Mouse (Mus musculus): ENCODE measurements at regions not wholly inside any gene's neighbourhood (a gene's known extent, or its start where the extent isn't known, plus 50 kb on each side); places are given as distances from the start of the nearest gene placed in this dataset.

- DNase-seq (ENCODE audit: low spot score), result no peak
- H3K4me2 ChIP-seq (ENCODE audit: low read length), result no peak overlapping the region
- 56% methylated on average over 4 of the region's 4 CpGs for WGBS
- no peak overlapping the region for H3K27ac ChIP-seq
- H3K9ac ChIP-seq (ENCODE audit: low read depth, low read length), result no peak overlapping the region
- no peaks in the 10 kb centered on the region for H3K27me3 ChIP-seq (ENCODE audit: insufficient read depth, low read length)
- H3K4me3 ChIP-seq (replicated peaks; ENCODE audit: low read depth, low read length), result no peak overlapping the region
- no peak for ATAC-seq (replicated peaks; ENCODE audit: low FRiP score, low read depth)
- no peaks in the 10 kb centered on the region for H3K9me3 ChIP-seq (replicated peaks; ENCODE audit: low read length)
- no peaks in the 10 kb centered on the region for H3K36me3 ChIP-seq (ENCODE audit: insufficient read depth, low read length)
- TF ChIP-seq CTCF (IDR thresholded peaks at IDR 0.05; ENCODE audit: low read depth), result no peak
- H3K4me1 ChIP-seq (replicated peaks; ENCODE audit: insufficient read depth, low read length), result no peaks in the 10 kb centered on the region
These were observed 500.9 kb upstream of the Cnksr2 start for GRCm38 (mm10) chrX:158544021-158544420.

- 85% methylated on average over 2 of the region's 2 CpGs for WGBS
- no peak for ATAC-seq (replicated peaks; ENCODE audit: low FRiP score, low read depth)
- Histone ChIP-seq H3K27me3 (ENCODE audit: insufficient read depth, low read length) (no peaks in the 10 kb centered on the region), H3K4me1 (replicated peaks; ENCODE audit: insufficient read depth, low read length) (no peaks in the 10 kb centered on the region), H3K4me3 (replicated peaks; ENCODE audit: low read depth, low read length) (no peak overlapping the region), H3K27ac (no peak overlapping the region), H3K36me3 (ENCODE audit: insufficient read depth, low read length) (no peaks in the 10 kb centered on the region), H3K4me2 (ENCODE audit: low read length) (no peak overlapping the region), H3K9ac (ENCODE audit: low read depth, low read length) (no peak overlapping the region), H3K9me3 (replicated peaks; ENCODE audit: low read length) (no peaks in the 10 kb centered on the region)
- no peak for DNase-seq (ENCODE audit: low spot score)
- TF ChIP-seq CTCF (IDR thresholded peaks at IDR 0.05; ENCODE audit: low read depth), result no peak
These were observed 534.8 kb upstream of the Cnksr2 start for GRCm38 (mm10) chrX:158577856-158578255.

DNA sequence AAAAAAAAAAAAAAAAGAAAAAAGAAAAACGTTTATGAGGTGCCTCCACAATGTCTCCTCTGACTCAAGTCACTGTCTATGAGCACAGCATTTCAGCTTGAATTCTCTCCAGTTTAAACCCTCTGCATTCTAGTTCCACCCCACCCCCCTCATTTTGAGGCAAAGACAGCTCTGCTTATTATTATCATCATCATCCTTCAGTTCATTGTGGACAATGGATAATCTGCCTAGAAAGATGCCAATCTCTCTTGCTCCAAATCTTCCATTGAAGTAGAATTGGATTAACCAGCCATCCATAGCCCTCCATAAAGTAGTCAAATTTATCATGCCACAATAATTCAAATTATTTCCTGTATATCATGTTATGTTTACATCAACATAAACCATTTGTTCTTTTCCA is 570.0 kb upstream of the Cnksr2 start:
- H3K27me3 ChIP-seq (ENCODE audit: insufficient read depth, low read length), result 0 out of 2 replicates have a peak, but pooled peaks cover 5% of the 10 kb centered on the region
- WGBS, result 7% methylated on average over 1 of the region's 1 CpGs

GRCm38 (mm10) chrX:158613607-158614006 is 570.5 kb upstream of the Cnksr2 start:
- Histone ChIP-seq H3K4me3 (replicated peaks; ENCODE audit: low read depth, low read length) (no peak overlapping the region), H3K4me2 (ENCODE audit: low read length) (no peak overlapping the region), H3K4me1 (replicated peaks; ENCODE audit: insufficient read depth, low read length) (no peaks in the 10 kb centered on the region), H3K9ac (ENCODE audit: low read depth, low read length) (no peak overlapping the region), H3K27me3 (ENCODE audit: insufficient read depth, low read length) (0 out of 2 replicates have a peak, but pooled peaks cover 5% of the 10 kb centered on the region), H3K9me3 (replicated peaks; ENCODE audit: low read length) (no peaks in the 10 kb centered on the region), H3K27ac (no peak overlapping the region), H3K36me3 (ENCODE audit: insufficient read depth, low read length) (no peaks in the 10 kb centered on the region)
- TF ChIP-seq CTCF (IDR thresholded peaks at IDR 0.05; ENCODE audit: low read depth), result peak; percentile 69
- 72% methylated on average over 2 of the region's 2 CpGs for WGBS
- no peak for ATAC-seq (replicated peaks; ENCODE audit: low FRiP score, low read depth)
- peak; percentile 9 for DNase-seq (ENCODE audit: low spot score)

More for the DNA sequence above, 570.0 kb upstream of the Cnksr2 start:
- H3K4me2 ChIP-seq (ENCODE audit: low read length), result no peak overlapping the region
- H3K9me3 ChIP-seq (replicated peaks; ENCODE audit: low read length), result no peaks in the 10 kb centered on the region
- no peaks in the 10 kb centered on the region for H3K36me3 ChIP-seq (ENCODE audit: insufficient read depth, low read length)
- H3K9ac ChIP-seq (ENCODE audit: low read depth, low read length), result no peak overlapping the region
- TF ChIP-seq CTCF (IDR thresholded peaks at IDR 0.05; ENCODE audit: low read depth), result no peak
- ATAC-seq (replicated peaks; ENCODE audit: low FRiP score, low read depth) (no peak), DNase-seq (ENCODE audit: low spot score) (no peak)
- H3K27ac ChIP-seq, result no peak overlapping the region
- H3K4me3 ChIP-seq (replicated peaks; ENCODE audit: low read depth, low read length), result no peak overlapping the region
- no peaks in the 10 kb centered on the region for H3K4me1 ChIP-seq (replicated peaks; ENCODE audit: insufficient read depth, low read length)

- H3K36me3 ChIP-seq (ENCODE audit: insufficient read depth, low read length), result no peaks in the 10 kb centered on the region
- no peak overlapping the region for H3K9ac ChIP-seq (ENCODE audit: low read depth, low read length)
- no peak overlapping the region for H3K4me3 ChIP-seq (replicated peaks; ENCODE audit: low read depth, low read length)
- no peak overlapping the region for H3K4me2 ChIP-seq (ENCODE audit: low read length)
- H3K9me3 ChIP-seq (replicated peaks; ENCODE audit: low read length), result no peaks in the 10 kb centered on the region
- H3K27ac ChIP-seq, result no peak overlapping the region
- no peak for ATAC-seq (replicated peaks; ENCODE audit: low FRiP score, low read depth)
- H3K27me3 ChIP-seq (ENCODE audit: insufficient read depth, low read length), result 0 out of 2 replicates have a peak, but pooled peaks cover 5% of the 10 kb centered on the region
- no peak for DNase-seq (ENCODE audit: low spot score)
- H3K4me1 ChIP-seq (replicated peaks; ENCODE audit: insufficient read depth, low read length), result no peaks in the 10 kb centered on the region
- TF ChIP-seq CTCF (IDR thresholded peaks at IDR 0.05; ENCODE audit: low read depth), result no peak
- 93% methylated on average over 1 of the region's 1 CpGs for WGBS
These were observed 570.9 kb upstream of the Cnksr2 start for GRCm38 (mm10) chrX:158614029-158614428.

- Histone ChIP-seq H3K4me2 (ENCODE audit: low read length) (no peak overlapping the region), H3K9me3 (replicated peaks; ENCODE audit: low read length) (no peaks in the 10 kb centered on the region), H3K4me1 (replicated peaks; ENCODE audit: insufficient read depth, low read length) (no peaks in the 10 kb centered on the region), H3K36me3 (ENCODE audit: insufficient read depth, low read length) (no peaks in the 10 kb centered on the region), H3K27me3 (ENCODE audit: insufficient read depth, low read length) (0 out of 2 replicates have a peak, but pooled peaks cover 5% of the 10 kb centered on the region), H3K4me3 (replicated peaks; ENCODE audit: low read depth, low read length) (no peak overlapping the region), H3K27ac (no peak overlapping the region), H3K9ac (ENCODE audit: low read depth, low read length) (no peak overlapping the region)
- ATAC-seq (replicated peaks; ENCODE audit: low FRiP score, low read depth) (no peak), DNase-seq (ENCODE audit: low spot score) (no peak)
- 61% methylated on average over 5 of the region's 5 CpGs for WGBS
- no peak for TF ChIP-seq CTCF (IDR thresholded peaks at IDR 0.05; ENCODE audit: low read depth)
These were observed 571.4 kb upstream of the Cnksr2 start for GRCm38 (mm10) chrX:158614452-158614851.

DNA sequence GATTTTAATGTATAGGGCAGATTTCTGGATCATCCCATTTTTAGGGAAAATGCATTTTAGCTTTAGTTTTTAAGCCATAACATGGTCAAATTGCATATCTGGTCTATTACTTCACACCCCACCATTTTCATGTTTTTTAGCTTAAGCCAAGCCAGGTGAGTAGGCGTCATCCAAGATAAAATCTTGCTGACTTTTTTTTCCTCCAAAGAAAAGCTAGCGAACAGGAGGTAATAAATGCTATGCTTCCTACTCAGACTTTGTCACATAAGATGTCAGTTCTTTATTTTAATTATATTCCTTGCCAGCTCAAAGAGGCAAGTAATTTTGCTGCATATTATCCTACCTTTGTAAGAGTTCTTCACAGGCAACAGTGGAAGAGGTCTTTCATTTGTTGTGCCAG is 572.0 kb upstream of the Cnksr2 start:
- Histone ChIP-seq H3K36me3 (ENCODE audit: insufficient read depth, low read length) (no peaks in the 10 kb centered on the region), H3K9ac (ENCODE audit: low read depth, low read length) (no peak overlapping the region), H3K4me1 (replicated peaks; ENCODE audit: insufficient read depth, low read length) (no peaks in the 10 kb centered on the region), H3K27me3 (ENCODE audit: insufficient read depth, low read length) (0 out of 2 replicates have a peak, but pooled peaks cover 5% of the 10 kb centered on the region), H3K4me2 (ENCODE audit: low read length) (no peak overlapping the region), H3K27ac (no peak overlapping the region), H3K9me3 (replicated peaks; ENCODE audit: low read length) (no peaks in the 10 kb centered on the region), H3K4me3 (replicated peaks; ENCODE audit: low read depth, low read length) (no peak overlapping the region)
- no peak for TF ChIP-seq CTCF (IDR thresholded peaks at IDR 0.05; ENCODE audit: low read depth)
- ATAC-seq (replicated peaks; ENCODE audit: low FRiP score, low read depth) (no peak), DNase-seq (ENCODE audit: low spot score) (no peak)
- 69% methylated on average over 2 of the region's 2 CpGs for WGBS
